Mouse (Mus musculus) bone marrow macrophage, adult 2 months (primary cell): ENCODE results near the gene Pip4k2c.

Experiments
- CTCF ChIP-seq: IDR thresholded peaks from 2 replicates; pipeline ENCODE4 v1.5.1; 2012; ENCODE audit warnings: low read depth, mild to moderate bottlenecking, low read length, moderate library complexity
- POLR2A ChIP-seq: IDR thresholded peaks from 2 replicates; pipeline ENCODE4 v1.6.1; 2012; ENCODE audit warnings: mild to moderate bottlenecking, low read depth, low read length, borderline replicate concordance

DNA sequence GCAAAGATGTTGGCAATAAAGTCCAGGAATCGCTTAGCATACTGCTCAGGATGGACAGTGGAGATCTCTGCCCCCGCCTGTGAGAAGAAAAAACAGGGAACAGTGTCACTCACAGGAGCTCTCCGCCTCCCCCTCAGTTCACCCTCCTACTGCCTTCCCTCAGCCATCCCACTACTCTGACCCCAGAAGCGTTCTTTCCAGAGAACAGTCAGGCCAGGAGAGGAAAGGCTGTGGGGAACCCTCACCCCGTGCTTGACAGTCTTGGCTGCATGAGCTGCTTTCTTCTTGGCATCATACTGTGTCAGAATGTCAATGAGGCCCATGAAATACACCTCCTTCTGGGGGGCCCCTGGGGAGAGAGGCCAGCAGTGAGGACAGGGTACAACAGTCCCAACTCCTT, 12.3 kb downstream of the Pip4k2c start:
- TF ChIP-seq CTCF, result no peak
- no peak for TF ChIP-seq POLR2A
